Mouse (Mus musculus) midbrain, embryonic 10.5 days (tissue): Measurements from ENCODE around the gene Rsg1. TPM values are rescaled to one million over a fixed set of nuclear protein-coding genes. Genes with fewer than 3 reads are reported as not detected.

Source experiments
- DNase-seq: peaks from one replicate; pipeline ENCODE4 v3.0.0-alpha.2; 2017; ENCODE audit warnings: low spot score
- H3K27ac ChIP-seq: fragments of 300-500 bp; sonication (generic); replicated peaks from 2 replicates; pipeline ENCODE4 v1.5.1; 2016; ENCODE audit warnings: mild to moderate bottlenecking
- H3K27me3 ChIP-seq: fragments of 300-500 bp; sonication (generic); 2 replicates; pipeline ENCODE4 v1.6.1; 2016; ENCODE audit warnings: low read depth, mild to moderate bottlenecking; ENCODE audit not compliant: poor library complexity, severe bottlenecking
- H3K36me3 ChIP-seq: fragments of 300-500 bp; sonication (generic); 2 replicates; pipeline ENCODE4 v1.6.1; 2016; ENCODE audit warnings: mild to moderate bottlenecking, moderate library complexity
- H3K4me1 ChIP-seq: fragments of 300-500 bp; sonication (generic); 2 replicates; pipeline ENCODE4 v1.6.1; 2016
- H3K4me3 ChIP-seq: fragments of 300-500 bp; sonication (generic); 2 replicates; pipeline ENCODE4 v1.5.1; 2016; ENCODE audit warnings: mild to moderate bottlenecking, moderate library complexity
- H3K9me3 ChIP-seq: fragments of 300-500 bp; sonication (generic); replicated peaks from 2 replicates; pipeline ENCODE4 v1.6.1; 2016; ENCODE audit warnings: mild to moderate bottlenecking
- WGBS: fragments of 180-500 bp; shearing (Covaris S2); methylation state at CpG from one replicate; pipeline ENCODE4 v1.1.7; 2016; 5-methylcytosine and 5-hydroxymethylcytosine counted together
- polyA plus RNA-seq: library from polyadenylated mRNA; unstranded; fragments of >200 nt; fragmentation: Nextera tagmentation; extraction: Ambion mirVana; gene quantifications from 2 replicates; pipeline ENCODE4 v1.2.1, GENCODE M21; 2016

Gene Rsg1
- polyA plus RNA-seq, 1 experiment from 2014 or later: 7.4 TPM

DNA sequence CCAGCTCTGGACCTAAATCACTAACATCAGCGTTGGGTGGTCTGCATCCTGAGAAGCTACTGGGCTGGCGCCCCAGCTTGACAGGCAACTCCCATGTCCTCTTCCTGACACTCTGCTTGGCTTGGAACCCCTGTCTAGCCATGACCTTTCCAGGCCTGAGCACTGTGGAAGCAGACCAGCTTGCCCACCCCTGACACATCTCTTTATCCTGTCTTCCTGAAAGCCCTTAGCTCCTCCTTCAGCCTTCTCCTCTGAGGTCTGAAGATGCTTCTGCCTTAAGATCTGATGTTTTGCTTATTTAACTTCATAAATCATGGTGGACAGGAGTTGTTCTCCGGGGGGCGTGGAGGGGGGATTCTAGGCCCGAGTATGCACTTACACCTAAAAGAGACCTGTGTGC is 29.9 kb downstream of the Rsg1 start:
- DNase-seq: no peak
- Histone ChIP-seq H3K27me3 (peaks cover 100% of the 10 kb centered on the region), H3K4me1 (peaks cover 73% of the 10 kb centered on the region), H3K36me3 (no peaks in the 10 kb centered on the region), H3K27ac (no peak overlapping the region), H3K9me3 (no peaks in the 10 kb centered on the region), H3K4me3 (no peak overlapping the region)
- WGBS: 74% methylated on average over 5 of the region's 5 CpGs

DNA sequence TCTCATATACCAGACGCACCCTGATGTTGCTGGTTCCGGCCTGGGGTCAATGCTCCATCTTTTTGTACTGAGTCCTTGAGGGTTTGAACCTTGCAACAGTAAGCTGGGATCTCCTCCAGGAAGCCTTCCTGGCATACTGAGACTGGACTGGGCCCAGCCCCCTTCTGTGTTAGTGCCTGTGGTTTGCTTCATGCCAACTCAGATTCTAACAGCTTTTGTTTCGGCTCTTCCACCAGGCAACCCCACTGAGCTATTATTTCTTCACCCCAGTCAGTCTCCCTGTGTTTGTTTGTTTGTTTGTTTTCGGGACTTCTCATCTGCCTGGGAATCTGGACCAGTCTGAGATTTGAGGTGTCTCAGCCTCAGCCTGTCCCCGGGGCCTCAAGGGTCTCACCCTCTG is 30.6 kb downstream of the Rsg1 start:
- Histone ChIP-seq H3K4me3 (no peak overlapping the region), H3K4me1 (peaks cover 72% of the 10 kb centered on the region), H3K36me3 (no peaks in the 10 kb centered on the region), H3K9me3 (no peaks in the 10 kb centered on the region), H3K27ac (peak overlapping the region; percentile 35; the same call in 1 of the 2 replicates), H3K27me3 (peaks cover 100% of the 10 kb centered on the region)
- 41% methylated on average over 5 of the region's 5 CpGs for WGBS
- DNase-seq: no peak

DNA sequence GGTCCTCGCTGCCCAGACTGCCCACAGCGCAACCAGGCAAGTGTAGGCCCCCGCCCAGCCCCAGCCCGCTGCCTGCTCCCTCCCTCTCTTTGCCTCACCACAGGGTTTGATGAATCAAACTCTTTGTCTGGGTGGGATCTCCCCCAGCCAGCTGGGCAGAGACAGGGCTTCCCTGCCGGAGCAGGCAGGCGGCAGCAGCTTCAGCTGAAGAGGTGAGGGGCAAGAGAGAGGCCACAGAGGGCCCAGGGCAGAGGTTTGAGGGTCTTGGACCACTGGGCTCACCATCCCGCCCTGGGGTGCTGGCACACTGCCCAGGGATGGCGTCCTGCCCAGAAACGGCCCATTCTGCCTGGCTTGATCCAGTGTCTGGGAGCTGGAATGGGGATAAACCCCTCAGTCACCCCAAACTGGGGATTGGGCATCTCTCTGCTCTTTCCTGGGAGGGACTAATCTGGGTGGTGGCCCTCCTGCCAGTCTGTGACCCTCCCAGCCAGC is 31.2 kb downstream of the Rsg1 start:
- DNase-seq: no peak
- Histone ChIP-seq H3K9me3 (no peaks in the 10 kb centered on the region), H3K36me3 (no peaks in the 10 kb centered on the region), H3K27me3 (peaks cover 100% of the 10 kb centered on the region), H3K27ac (peak overlapping the region; percentile 35; the same call in 1 of the 2 replicates), H3K4me3 (no peak overlapping the region), H3K4me1 (peaks cover 67% of the 10 kb centered on the region)
- WGBS: 19% methylated on average over 9 of the region's 9 CpGs

DNA sequence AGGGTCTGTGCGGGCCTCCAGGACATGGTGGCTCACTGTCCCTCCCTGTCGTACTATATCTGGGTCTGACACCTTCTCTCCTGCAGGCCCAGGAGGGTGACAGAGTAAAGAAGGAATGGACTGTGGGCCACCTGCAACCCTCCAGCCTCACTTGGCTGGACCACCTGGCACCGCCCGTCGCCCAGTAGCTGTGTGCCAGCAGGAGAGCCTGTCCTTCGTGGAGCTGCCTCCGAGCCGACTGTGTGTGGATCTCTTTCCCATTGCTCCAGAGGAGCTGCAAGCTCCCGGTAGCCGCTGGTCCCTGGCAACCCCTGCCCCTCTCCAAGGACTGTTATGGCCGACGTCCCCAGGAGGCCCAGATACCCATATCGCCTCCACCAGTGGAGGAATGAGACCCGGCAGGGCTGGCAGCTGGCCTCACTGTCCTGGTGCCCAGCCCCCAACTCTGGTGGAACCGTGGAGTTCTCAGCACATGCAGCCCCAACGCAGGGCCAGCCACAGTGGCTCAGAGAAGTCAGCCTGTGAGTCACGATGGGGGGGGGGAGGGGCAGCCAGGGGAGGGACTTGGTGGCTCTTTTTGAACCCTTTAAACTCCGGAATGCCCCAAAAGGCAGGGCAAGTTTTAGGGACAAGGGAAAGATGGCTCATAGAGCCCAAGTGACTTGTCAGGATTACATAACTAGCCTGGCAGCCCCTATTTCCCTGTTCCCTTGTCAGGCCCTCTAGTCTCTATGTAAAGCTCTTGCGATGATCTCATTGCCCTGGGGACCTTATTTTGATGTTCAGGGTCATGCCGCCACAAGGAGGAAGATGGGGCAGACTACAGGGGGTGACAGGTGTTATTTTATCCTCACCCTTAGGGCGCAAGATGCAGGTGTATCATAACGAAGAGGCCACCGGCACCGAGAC is 32.6 kb downstream of the Rsg1 start:
- H3K4me1 ChIP-seq: peaks cover 67% of the 10 kb centered on the region
- H3K27me3 ChIP-seq: peaks cover 100% of the 10 kb centered on the region
- H3K9me3 ChIP-seq: no peaks in the 10 kb centered on the region
- WGBS: 19% methylated on average over 24 of the region's 24 CpGs
- H3K4me3 ChIP-seq: peak overlapping the region; percentile 45; the same call in 1 of the 2 replicates
- DNase-seq: no peak
- no peaks in the 10 kb centered on the region for H3K36me3 ChIP-seq
- no peak overlapping the region for H3K27ac ChIP-seq

DNA sequence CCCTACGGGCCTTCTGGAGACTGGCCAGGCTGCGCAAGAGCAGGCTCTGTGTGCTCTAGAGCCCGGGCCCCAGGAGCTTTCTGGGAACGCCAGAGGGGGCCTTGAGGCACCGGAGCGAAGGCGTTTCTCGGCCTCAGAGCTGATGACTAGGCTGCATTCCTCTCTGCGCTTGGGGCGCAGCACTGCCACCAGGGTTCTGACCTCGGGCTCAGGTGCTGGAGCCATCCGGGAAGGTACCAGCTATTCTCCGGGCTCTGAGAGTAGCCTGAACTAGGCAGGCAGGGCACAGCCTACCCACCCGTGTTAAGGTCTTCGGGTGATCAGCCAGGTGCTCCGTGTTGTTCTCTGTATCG is 33.2 kb downstream of the Rsg1 start:
- Histone ChIP-seq H3K36me3 (no peaks in the 10 kb centered on the region), H3K27ac (no peak overlapping the region), H3K27me3 (peaks cover 99% of the 10 kb centered on the region), H3K9me3 (no peaks in the 10 kb centered on the region), H3K4me1 (peaks cover 65% of the 10 kb centered on the region), H3K4me3 (peak overlapping the region; percentile 45)
- 2% methylated on average over 17 of the region's 17 CpGs for WGBS
- DNase-seq: no peak

DNA sequence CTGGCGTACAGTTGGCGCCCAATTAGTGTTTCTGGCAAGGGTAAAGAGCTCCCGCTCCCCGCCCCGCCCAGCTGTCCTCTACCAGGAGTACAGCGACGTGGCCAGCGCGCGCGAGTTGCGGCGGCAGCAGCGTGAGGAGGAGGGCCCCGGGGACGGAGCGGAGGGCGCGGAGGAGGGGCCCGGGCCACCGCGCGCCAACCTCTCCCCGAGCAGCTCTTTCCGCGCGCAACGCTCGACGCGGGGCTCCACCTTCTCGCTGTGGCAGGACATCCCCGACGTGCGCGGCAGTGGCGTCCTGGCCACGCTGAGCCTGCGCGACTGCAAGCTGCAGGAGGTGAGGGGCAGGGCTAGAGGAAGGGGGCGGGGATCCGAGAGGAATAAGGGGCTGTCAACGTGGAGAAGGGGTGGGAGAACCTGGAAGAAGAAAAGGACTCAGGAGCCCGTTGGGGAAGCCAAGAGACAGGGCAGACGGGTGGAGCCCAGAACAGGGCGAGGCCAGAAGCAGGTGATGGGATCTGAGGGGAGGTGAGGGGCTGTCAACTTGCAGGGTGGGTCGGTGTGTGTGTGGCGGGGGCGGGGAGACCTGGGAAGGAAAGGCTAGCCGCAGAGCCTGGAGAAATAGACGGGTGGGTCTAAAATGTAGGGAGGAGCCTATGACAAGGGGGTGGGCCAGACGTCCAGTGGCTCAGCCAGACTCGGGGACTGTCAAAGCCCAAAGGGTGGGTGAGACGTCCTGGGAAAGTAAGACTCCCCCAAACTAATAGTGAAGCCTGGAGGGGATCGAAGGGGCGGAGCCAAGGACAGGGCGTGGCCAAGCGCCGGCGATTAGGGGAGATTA is 34.2 kb downstream of the Rsg1 start:
- Histone ChIP-seq H3K36me3 (no peaks in the 10 kb centered on the region), H3K4me3 (peak overlapping the region; percentile 45), H3K27ac (peak overlapping the region; percentile 38; the same call in 1 of the 2 replicates), H3K4me1 (peaks cover 55% of the 10 kb centered on the region), H3K9me3 (no peaks in the 10 kb centered on the region), H3K27me3 (peaks cover 89% of the 10 kb centered on the region)
- under 1% methylated on average over 60 of the region's 60 CpGs for WGBS
- DNase-seq: no peak

DNA sequence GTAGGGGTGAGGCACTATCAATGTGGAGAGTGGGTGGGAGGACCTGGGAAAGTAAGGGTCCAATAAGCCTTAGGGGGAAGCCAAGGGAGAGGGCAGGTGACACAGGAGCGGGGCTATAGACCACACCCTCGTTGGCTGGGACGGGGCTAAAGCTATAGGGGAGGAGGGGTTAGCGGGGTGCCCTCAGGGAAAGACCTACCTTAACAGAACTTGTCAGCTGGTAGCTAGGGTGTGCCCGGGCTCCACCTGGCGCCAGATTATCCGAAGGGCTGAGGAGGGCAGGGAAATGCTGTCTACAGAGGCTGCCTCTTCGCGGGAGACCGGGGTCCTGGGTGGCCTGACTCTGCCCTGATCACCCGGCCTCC is 34.8 kb downstream of the Rsg1 start:
- peaks cover 83% of the 10 kb centered on the region for H3K27me3 ChIP-seq
- no peak overlapping the region for H3K27ac ChIP-seq
- 7% methylated on average over 11 of the region's 11 CpGs for WGBS
- H3K4me1 ChIP-seq: peaks cover 54% of the 10 kb centered on the region
- no peaks in the 10 kb centered on the region for H3K9me3 ChIP-seq
- DNase-seq: no peak
- peak overlapping the region; percentile 45; the same call in 1 of the 2 replicates for H3K4me3 ChIP-seq
- no peaks in the 10 kb centered on the region for H3K36me3 ChIP-seq

DNA sequence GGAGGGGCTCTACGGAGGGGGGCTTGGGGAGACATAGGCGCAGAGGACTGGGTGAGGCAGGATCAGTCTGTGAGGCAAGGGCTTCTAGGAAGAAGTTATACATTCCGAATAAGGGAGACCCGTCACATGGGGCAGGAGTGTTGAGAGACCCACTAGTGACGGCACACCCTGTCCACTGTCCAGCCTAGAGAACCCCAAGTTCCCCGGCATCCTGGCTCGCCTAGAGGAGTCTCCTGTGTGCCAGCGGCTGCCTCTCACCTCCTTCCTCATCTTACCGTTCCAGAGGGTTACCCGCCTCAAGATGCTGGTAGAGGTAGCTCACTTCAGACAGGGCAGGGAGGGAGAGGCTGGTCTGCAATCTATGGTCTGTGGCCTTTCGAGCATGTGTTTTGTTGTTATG is 35.6 kb downstream of the Rsg1 start:
- 79% methylated on average over 11 of the region's 11 CpGs for WGBS
- Histone ChIP-seq H3K27me3 (peaks cover 79% of the 10 kb centered on the region), H3K9me3 (no peaks in the 10 kb centered on the region), H3K4me1 (peaks cover 53% of the 10 kb centered on the region), H3K4me3 (no peak overlapping the region), H3K36me3 (no peaks in the 10 kb centered on the region), H3K27ac (no peak overlapping the region)
- no peak for DNase-seq

DNA sequence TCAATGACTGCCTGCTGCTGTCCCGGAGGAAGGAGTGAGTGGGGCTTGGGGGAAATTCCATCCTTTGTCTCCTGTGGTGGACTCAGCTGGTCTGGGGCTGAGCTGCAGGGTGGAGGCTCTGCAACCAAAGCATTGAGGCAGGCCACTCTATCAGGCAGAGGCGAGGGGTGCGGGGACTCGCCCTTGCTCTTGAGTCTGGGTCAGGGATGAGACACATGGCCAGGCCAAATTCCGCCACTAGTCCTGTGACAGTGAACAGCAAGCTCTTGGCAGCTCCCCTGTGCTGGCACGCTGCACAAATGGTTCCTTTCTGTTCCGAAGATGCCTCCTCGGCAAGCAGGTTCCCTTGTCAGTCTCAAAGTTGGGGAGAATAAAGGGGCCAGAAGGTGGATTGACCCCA is 37.3 kb downstream of the Rsg1 start:
- no peak for DNase-seq
- Histone ChIP-seq H3K9me3 (no peaks in the 10 kb centered on the region), H3K4me1 (peaks cover 47% of the 10 kb centered on the region), H3K4me3 (no peak overlapping the region), H3K27ac (0 out of 2 replicates have a peak overlapping the region, but pooled peaks have one; percentile 11), H3K27me3 (peaks cover 62% of the 10 kb centered on the region), H3K36me3 (no peaks in the 10 kb centered on the region)
- WGBS: 76% methylated on average over 8 of the region's 8 CpGs

DNA sequence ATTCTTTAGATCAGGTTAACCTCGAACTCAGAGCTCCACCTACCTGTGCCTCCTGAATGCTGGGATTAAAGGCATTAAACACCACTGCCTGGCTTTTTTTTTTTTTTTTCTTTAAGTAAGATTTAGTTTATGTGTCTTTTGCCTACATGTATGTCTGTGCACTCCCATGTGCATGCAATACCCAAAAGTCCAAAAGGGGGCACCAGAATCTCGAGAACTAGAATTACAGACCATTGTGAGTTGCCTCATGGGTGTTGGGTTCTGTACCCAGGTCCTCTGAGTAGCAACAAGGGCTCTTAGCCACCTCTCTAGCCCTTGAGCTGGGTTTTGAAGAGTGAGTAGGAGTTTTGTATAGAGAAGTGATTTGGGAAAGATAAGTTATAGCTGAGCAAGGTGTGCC is 38.9 kb downstream of the Rsg1 start:
- H3K27me3 ChIP-seq: peaks cover 47% of the 10 kb centered on the region
- 85% methylated on average over 2 of the region's 2 CpGs for WGBS
- no peaks in the 10 kb centered on the region for H3K36me3 ChIP-seq
- H3K4me3 ChIP-seq: no peak overlapping the region
- H3K9me3 ChIP-seq: no peaks in the 10 kb centered on the region
- H3K27ac ChIP-seq: no peak overlapping the region
- no peak for DNase-seq
- H3K4me1 ChIP-seq: peaks cover 31% of the 10 kb centered on the region

DNA sequence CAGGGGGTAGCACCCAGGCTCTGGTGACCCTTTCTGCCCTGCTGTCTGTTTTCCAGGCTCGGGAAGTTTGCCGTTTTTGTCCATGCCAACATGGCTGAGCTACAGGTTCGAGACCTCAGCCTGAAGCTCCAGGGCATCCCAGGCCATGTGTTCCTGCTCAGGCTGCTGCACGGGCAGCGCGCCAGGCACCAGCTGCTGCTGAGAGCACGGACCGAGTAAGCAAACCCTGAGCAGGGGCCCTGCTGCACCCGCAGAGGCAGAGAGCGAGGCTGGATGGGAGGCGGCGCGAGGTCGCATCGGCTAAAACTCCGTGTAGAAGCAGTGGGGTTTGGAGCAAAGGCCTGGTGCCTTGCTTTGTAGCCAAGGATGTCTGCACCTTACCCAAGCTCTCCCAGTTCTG is 40.5 kb downstream of the Rsg1 start:
- Histone ChIP-seq H3K27me3 (peaks cover 31% of the 10 kb centered on the region), H3K27ac (peak overlapping the region; percentile 34; the same call in 1 of the 2 replicates), H3K4me1 (peaks cover 15% of the 10 kb centered on the region), H3K9me3 (no peaks in the 10 kb centered on the region), H3K4me3 (no peak overlapping the region), H3K36me3 (no peaks in the 10 kb centered on the region)
- WGBS: 90% methylated on average over 16 of the region's 16 CpGs
- DNase-seq: no peak

DNA sequence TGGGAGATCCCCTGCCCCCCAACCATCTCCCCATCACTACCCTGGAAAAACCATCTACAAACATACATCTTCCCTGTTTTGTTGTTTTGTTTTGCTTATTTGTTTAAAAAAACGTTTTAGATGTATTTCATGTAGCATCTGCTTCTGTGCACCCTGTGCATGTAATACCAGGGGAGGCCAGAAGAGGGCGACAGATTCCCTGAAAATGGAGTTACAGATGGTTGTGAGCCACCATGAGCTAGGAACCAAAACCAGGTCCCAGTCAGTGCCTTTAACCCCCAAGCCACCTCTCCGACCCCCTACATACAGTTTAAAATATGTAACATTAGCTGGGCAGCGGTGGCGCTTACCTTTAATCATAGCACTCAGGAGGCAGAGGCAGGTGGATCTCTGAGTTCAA is 43.7 kb downstream of the Rsg1 start:
- WGBS: 63% methylated on average over 5 of the region's 5 CpGs

More for the DNA sequence above, 43.7 kb downstream of the Rsg1 start:
- Histone ChIP-seq H3K36me3 (no peaks in the 10 kb centered on the region), H3K9me3 (no peaks in the 10 kb centered on the region), H3K27me3 (peaks cover 4% of the 10 kb centered on the region; the same call in 1 of the 2 replicates), H3K27ac (no peak overlapping the region), H3K4me1 (peaks cover 10% of the 10 kb centered on the region; the same call in 1 of the 2 replicates), H3K4me3 (no peak overlapping the region)
- DNase-seq: no peak
